Mouse (Mus musculus): ENCODE measurements around the gene Glod4. TPM values are rescaled to one million over a fixed set of nuclear protein-coding genes. Genes with fewer than 3 reads are reported as not detected.

Gene Glod4
- polyA plus RNA-seq, 1 experiment from 2014 or later, result 126 TPM

DNA sequence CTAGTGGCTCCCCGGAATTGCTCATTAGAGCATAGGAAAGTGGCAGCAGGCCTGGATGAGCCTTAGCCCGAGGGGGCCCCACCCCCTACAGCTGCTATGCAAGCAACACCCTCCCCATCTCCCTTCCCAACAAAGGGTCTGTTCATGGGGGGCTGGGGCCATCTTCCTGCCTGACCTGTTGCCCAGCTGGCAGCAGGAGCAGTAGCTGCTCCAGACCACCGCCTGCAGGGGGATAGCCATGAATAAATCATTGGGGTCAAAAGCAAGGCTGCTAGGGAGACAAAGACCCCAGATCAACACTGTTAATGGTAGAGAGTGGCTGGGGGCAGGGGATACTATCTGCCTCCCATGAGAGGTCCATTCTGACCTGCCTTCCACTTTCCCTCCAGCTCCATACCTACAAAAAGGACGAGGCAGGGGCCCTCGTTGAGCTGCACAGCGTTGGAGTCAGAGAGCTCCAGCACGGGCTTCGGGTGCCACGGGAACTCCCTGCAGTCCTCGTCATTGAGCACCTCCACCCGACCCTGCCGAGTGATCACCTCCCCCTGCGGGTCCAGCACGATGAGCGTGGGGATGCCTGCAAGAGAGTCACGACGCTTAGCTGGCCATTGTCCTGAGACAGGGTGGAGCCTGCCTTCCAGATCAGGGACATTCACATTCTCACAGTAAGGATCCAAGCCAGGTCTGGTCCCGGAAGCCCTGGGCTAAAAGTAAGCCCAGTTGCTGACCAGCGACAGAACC lies 19.3 kb upstream of the Glod4 start:
- Histone ChIP-seq H3K4me3 (replicated peaks; ENCODE audit: low read length) (no peak overlapping the region), H3K4me2 (ENCODE audit: low read depth, low read length) (no peak overlapping the region), H3K9ac (ENCODE audit: low read length) (peak overlapping the region; percentile 50), H3K4me1 (ENCODE audit: control insufficient read depth, insufficient read depth, low read length) (no peaks in the 10 kb centered on the region), H3K9me3 (replicated peaks; ENCODE audit: control insufficient read depth, low read length) (no peaks in the 10 kb centered on the region), H3K27ac (ENCODE audit: low read length) (no peak overlapping the region), H3K36me3 (ENCODE audit: control insufficient read depth, insufficient read depth, low read length) (no peaks in the 10 kb centered on the region), H3K27me3 (ENCODE audit: control insufficient read depth, insufficient read depth, low read length) (no peaks in the 10 kb centered on the region)
- no peak for ATAC-seq (ENCODE audit: insufficient read depth, low FRiP score)
- WGBS, result 26% methylated on average over 19 of the region's 19 CpGs

DNA sequence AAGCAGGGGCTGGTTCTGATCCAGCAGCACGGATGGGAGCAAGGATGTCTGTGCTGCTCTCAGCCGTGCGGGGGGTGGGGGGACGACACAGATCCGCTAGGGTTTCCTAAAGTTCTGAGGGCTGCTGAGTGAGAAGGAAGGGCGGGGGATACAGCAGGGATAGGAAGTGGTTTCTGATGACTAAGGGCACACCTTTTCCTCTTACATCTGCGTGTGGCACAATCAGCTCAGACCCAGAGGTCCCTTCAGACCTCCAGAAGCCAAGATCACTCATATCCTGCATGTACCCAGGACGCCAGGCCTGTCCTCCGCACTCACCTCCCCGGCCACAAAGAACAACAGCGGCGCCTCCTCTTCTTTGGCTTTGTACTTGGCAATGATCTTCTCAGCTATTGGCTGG lies 17.7 kb upstream of the Glod4 start:
- no peaks in the 10 kb centered on the region for H3K9me3 ChIP-seq (replicated peaks; ENCODE audit: control insufficient read depth, low read length)
- no peak overlapping the region for H3K9ac ChIP-seq (ENCODE audit: low read length)
- WGBS, result 67% methylated on average over 12 of the region's 12 CpGs
- no peak overlapping the region for H3K4me3 ChIP-seq (replicated peaks; ENCODE audit: low read length)
- H3K27ac ChIP-seq (ENCODE audit: low read length), result no peak overlapping the region
- no peaks in the 10 kb centered on the region for H3K4me1 ChIP-seq (ENCODE audit: control insufficient read depth, insufficient read depth, low read length)
- no peak overlapping the region for H3K4me2 ChIP-seq (ENCODE audit: low read depth, low read length)
- H3K36me3 ChIP-seq (ENCODE audit: control insufficient read depth, insufficient read depth, low read length), result no peaks in the 10 kb centered on the region
- ATAC-seq (ENCODE audit: insufficient read depth, low FRiP score), result no peak
- no peaks in the 10 kb centered on the region for H3K27me3 ChIP-seq (ENCODE audit: control insufficient read depth, insufficient read depth, low read length)

DNA sequence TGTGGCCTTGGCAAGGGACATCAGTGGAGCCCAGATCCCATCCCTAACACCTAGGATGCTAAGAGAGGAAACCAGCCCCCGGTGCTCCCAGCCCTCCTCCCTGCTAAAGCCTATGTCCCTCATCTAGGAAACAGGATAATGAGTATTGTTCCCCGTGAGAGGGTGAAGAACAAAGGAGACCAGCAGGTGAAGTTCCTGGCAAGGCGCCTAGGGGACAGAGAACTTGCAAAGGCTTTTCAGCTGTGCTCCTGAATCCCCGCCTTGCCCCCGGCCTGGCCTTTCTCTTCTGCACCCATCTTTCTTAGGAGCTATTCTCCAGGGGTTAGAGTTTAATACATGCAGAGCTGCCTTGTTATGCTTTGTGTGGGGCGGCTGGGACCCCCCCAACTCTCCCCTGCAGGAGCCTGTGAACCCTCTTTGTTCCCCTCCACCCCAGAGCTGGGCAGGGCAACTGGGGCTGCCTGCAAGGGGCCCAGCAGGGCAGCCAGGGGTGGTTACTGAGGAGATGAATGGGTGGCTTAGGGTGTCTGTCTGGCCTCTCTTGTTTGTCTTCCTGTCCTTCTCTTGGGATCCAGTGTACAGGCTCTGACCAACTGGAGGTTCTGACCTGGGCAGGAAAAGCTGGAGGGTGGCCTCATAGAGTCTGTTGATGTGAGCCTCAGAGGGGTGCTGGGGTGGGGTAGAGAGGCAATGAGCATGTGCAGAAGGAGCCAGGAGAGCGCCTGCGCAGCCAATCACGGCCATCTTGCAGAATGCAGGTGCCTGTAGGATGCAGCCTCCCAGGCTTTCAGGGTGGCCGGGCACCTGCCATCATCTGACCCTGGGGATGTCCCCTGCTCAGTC lies 16.9 kb upstream of the Glod4 start:
- Histone ChIP-seq H3K4me3 (replicated peaks; ENCODE audit: low read length) (no peak overlapping the region), H3K4me2 (ENCODE audit: low read depth, low read length) (no peak overlapping the region), H3K27me3 (ENCODE audit: control insufficient read depth, insufficient read depth, low read length) (no peaks in the 10 kb centered on the region), H3K9me3 (replicated peaks; ENCODE audit: control insufficient read depth, low read length) (no peaks in the 10 kb centered on the region), H3K36me3 (ENCODE audit: control insufficient read depth, insufficient read depth, low read length) (no peaks in the 10 kb centered on the region), H3K27ac (ENCODE audit: low read length) (no peak overlapping the region), H3K4me1 (ENCODE audit: control insufficient read depth, insufficient read depth, low read length) (no peaks in the 10 kb centered on the region), H3K9ac (ENCODE audit: low read length) (no peak overlapping the region)
- ATAC-seq (ENCODE audit: insufficient read depth, low FRiP score), result no peak
- 57% methylated on average over 10 of the region's 10 CpGs for WGBS

DNA sequence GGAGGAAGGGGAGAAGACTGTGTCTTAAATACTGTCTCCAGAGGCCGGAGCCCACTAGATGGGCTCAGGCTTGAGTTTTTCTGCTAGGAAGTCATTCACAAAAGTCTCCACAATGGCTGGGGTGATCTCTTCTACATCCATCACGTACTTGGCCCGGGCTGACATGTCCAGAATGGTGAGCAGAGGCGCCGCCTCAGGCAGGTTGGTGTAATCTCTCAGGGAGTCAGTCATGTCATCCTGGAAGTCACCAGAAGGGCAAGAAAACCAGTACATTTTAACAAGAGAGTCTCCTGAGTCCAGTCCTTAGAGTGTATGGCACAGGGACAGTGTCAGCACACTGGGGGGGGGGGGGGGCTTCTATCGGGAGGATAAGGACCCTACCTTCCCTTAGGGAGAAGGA lies 15.0 kb upstream of the Glod4 start:
- Histone ChIP-seq H3K27me3 (ENCODE audit: control insufficient read depth, insufficient read depth, low read length) (no peaks in the 10 kb centered on the region), H3K4me2 (ENCODE audit: low read depth, low read length) (no peak overlapping the region), H3K4me1 (ENCODE audit: control insufficient read depth, insufficient read depth, low read length) (peaks cover 6% of the 10 kb centered on the region), H3K9me3 (replicated peaks; ENCODE audit: control insufficient read depth, low read length) (no peaks in the 10 kb centered on the region), H3K36me3 (ENCODE audit: control insufficient read depth, insufficient read depth, low read length) (no peaks in the 10 kb centered on the region), H3K4me3 (replicated peaks; ENCODE audit: low read length) (no peak overlapping the region), H3K9ac (ENCODE audit: low read length) (no peak overlapping the region), H3K27ac (ENCODE audit: low read length) (no peak overlapping the region)
- ATAC-seq (ENCODE audit: insufficient read depth, low FRiP score), result no peak
- WGBS, result 68% methylated on average over 6 of the region's 6 CpGs

DNA sequence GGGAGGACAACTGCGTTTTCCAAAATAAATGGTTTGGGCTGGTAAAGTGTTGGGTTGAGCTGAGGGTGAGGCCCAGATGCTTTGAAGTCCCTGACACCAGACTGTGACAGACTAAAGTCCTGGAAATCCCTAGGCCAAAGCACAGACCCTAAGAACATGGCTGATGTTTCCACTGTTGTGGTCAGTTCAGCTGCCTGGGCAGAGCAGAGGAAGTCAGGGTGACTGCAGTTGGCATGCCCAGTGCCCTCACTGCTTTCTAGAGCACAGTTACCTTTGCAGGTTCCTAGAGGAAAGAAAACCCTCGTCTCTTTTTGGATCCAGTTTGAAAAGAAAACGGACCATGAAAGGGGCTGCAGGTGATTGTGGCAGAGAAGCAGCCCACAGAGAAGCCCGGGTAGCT lies 13.9 kb upstream of the Glod4 start:
- Histone ChIP-seq H3K27ac (ENCODE audit: low read length) (no peak overlapping the region), H3K36me3 (ENCODE audit: control insufficient read depth, insufficient read depth, low read length) (no peaks in the 10 kb centered on the region), H3K27me3 (ENCODE audit: control insufficient read depth, insufficient read depth, low read length) (no peaks in the 10 kb centered on the region), H3K4me3 (replicated peaks; ENCODE audit: low read length) (no peak overlapping the region), H3K9me3 (replicated peaks; ENCODE audit: control insufficient read depth, low read length) (no peaks in the 10 kb centered on the region), H3K4me1 (ENCODE audit: control insufficient read depth, insufficient read depth, low read length) (peaks cover 9% of the 10 kb centered on the region), H3K9ac (ENCODE audit: low read length) (no peak overlapping the region), H3K4me2 (ENCODE audit: low read depth, low read length) (no peak overlapping the region)
- 78% methylated on average over 4 of the region's 4 CpGs for WGBS
- ATAC-seq (ENCODE audit: insufficient read depth, low FRiP score), result no peak

DNA sequence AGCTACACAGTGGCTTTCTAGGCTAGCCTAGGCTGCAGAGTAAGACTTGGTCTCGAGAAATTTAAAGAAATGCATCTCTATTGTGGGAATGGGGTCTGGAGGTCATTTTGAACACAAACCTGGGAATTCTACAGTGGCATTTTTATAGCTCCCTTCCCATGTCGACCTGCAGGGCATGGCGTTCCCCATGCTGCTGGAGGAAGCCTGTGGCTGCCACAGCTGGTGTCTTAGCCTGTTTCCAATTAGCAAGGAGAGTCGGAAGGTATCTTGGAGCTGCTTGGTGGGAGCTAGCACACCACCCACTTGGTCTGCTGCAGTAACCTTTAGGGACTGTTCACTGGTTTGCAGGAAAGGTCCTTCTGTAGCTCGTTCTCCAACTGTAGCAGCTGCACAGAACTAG lies 12.6 kb upstream of the Glod4 start:
- no peak overlapping the region for H3K27ac ChIP-seq (ENCODE audit: low read length)
- peaks cover 9% of the 10 kb centered on the region for H3K4me1 ChIP-seq (ENCODE audit: control insufficient read depth, insufficient read depth, low read length)
- H3K9me3 ChIP-seq (replicated peaks; ENCODE audit: control insufficient read depth, low read length), result no peaks in the 10 kb centered on the region
- H3K27me3 ChIP-seq (ENCODE audit: control insufficient read depth, insufficient read depth, low read length), result no peaks in the 10 kb centered on the region
- no peaks in the 10 kb centered on the region for H3K36me3 ChIP-seq (ENCODE audit: control insufficient read depth, insufficient read depth, low read length)
- no peak for ATAC-seq (ENCODE audit: insufficient read depth, low FRiP score)
- 44% methylated on average over 5 of the region's 5 CpGs for WGBS
- no peak overlapping the region for H3K4me3 ChIP-seq (replicated peaks; ENCODE audit: low read length)
- H3K4me2 ChIP-seq (ENCODE audit: low read depth, low read length), result no peak overlapping the region
- H3K9ac ChIP-seq (ENCODE audit: low read length), result no peak overlapping the region

DNA sequence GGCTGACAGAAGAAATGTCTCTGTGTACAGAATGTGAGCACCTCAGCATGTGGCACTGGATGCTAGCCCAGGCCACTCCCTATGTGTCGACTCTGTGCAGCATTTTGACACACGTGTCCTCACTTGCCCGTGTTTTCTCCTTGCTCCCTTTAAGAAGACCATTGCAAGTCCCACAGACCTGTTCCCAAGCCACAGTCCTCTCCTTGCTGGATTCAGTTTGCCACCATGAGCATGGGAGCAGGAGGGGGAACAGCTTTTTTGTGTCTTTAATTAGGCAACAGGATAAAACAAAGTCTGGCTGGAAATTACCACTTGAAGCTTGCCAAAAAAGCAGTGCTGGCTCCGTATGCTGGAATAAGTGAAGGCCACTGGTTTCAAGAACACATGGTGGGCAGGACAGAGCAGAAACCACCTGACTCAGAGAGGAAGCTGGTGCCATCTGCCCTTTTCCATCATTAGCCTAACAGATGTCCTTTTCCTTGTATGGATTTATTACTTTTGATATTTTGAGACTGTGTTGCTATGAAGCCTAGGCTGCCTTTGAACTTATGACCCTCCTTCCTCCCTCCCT lies 12.0 kb upstream of the Glod4 start:
- peaks cover 9% of the 10 kb centered on the region for H3K4me1 ChIP-seq (ENCODE audit: control insufficient read depth, insufficient read depth, low read length)
- WGBS, result 70% methylated on average over 4 of the region's 4 CpGs
- peak overlapping the region; percentile 9; the same call in 1 of the 2 replicates for H3K27ac ChIP-seq (ENCODE audit: low read length)

DNA sequence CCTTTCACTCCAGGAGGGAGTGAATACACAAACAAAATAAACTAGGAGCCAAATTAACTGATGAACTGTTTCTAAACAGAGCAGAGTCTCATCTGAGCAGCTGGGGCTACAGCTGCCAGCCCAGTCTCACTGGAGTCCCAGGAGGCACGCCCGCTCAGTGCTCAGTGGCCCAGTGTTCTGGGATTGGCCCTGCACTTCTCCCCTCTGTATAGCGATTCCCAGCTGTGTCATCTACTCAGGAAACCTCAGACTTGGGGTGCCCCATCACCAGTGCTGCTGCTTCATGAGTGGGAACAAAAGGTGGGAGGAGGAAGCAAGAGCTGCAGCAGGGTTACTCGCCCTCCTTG lies 10.4 kb upstream of the Glod4 start:
- Histone ChIP-seq H3K4me3 (replicated peaks; ENCODE audit: low read length) (no peak overlapping the region), H3K4me1 (ENCODE audit: control insufficient read depth, insufficient read depth, low read length) (peaks cover 9% of the 10 kb centered on the region), H3K9me3 (replicated peaks; ENCODE audit: control insufficient read depth, low read length) (no peaks in the 10 kb centered on the region), H3K4me2 (ENCODE audit: low read depth, low read length) (no peak overlapping the region), H3K9ac (ENCODE audit: low read length) (peak overlapping the region; percentile 38; the same call in 1 of the 2 replicates), H3K27me3 (ENCODE audit: control insufficient read depth, insufficient read depth, low read length) (no peaks in the 10 kb centered on the region), H3K36me3 (ENCODE audit: control insufficient read depth, insufficient read depth, low read length) (no peaks in the 10 kb centered on the region), H3K27ac (ENCODE audit: low read length) (peak overlapping the region; percentile 46)
- 0 out of 2 replicates have a peak, but pooled peaks have one; percentile 15 for ATAC-seq (ENCODE audit: insufficient read depth, low FRiP score)
- WGBS, result 77% methylated on average over 4 of the region's 4 CpGs

More for the DNA sequence above, 12.0 kb upstream of the Glod4 start:
- Histone ChIP-seq H3K9ac (ENCODE audit: low read length) (no peak overlapping the region), H3K4me3 (replicated peaks; ENCODE audit: low read length) (no peak overlapping the region), H3K4me2 (ENCODE audit: low read depth, low read length) (no peak overlapping the region), H3K36me3 (ENCODE audit: control insufficient read depth, insufficient read depth, low read length) (no peaks in the 10 kb centered on the region), H3K27me3 (ENCODE audit: control insufficient read depth, insufficient read depth, low read length) (no peaks in the 10 kb centered on the region), H3K9me3 (replicated peaks; ENCODE audit: control insufficient read depth, low read length) (no peaks in the 10 kb centered on the region)
- no peak for ATAC-seq (ENCODE audit: insufficient read depth, low FRiP score)
